Mouse (Mus musculus) megakaryocyte, embryonic 14.5 days (primary cell): ENCODE data around the gene Cenpb. TPM values are rescaled to one million over a fixed set of nuclear protein-coding genes. Genes with fewer than 3 reads are reported as not detected.

ENCODE experiments used
- H3K27me3 ChIP-seq: replicated peaks from 2 replicates; pipeline ENCODE3; 2012; ENCODE audit warnings: inconsistent platforms
- H3K36me3 ChIP-seq: replicated peaks from 2 replicates; pipeline ENCODE3; 2012; ENCODE audit warnings: low read length, inconsistent platforms, mixed read lengths
- H3K4me1 ChIP-seq: 2 replicates; pipeline ENCODE4 v1.6.1; 2012; ENCODE audit warnings: inconsistent platforms
- H3K4me3 ChIP-seq: replicated peaks from 2 replicates; pipeline ENCODE3; 2012; ENCODE audit warnings: moderate library complexity, mild to moderate bottlenecking, inconsistent platforms
- H3K9me3 ChIP-seq: 2 replicates; pipeline ENCODE4 v1.6.1; 2012; ENCODE audit warnings: inconsistent platforms
- FLI1 ChIP-seq: IDR thresholded peaks from 2 replicates; pipeline ENCODE4 v1.6.1; 2012; ENCODE audit warnings: low read length, inconsistent platforms, mixed read lengths
- GATA1 ChIP-seq: IDR thresholded peaks from 3 replicates; pipeline ENCODE4 v1.6.1; 2012; ENCODE audit warnings: mixed read lengths, low read length, inconsistent platforms, borderline replicate concordance
- polyA plus RNA-seq: library from polyadenylated mRNA; stranded (reverse); fragments of >175 nt; gene quantifications from 2 replicates; pipeline ENCODE4 v1.2.3, GENCODE M21; 2012; ENCODE audit warnings: low replicate concordance; ENCODE audit not compliant: insufficient read depth

Gene Cenpb
- polyA plus RNA-seq, 1 experiment: 147 TPM

GRCm38 (mm10) chr2:131201262-131201661, 21.4 kb upstream of the Cenpb start:
- Histone ChIP-seq H3K4me1 (peaks cover 28% of the 10 kb centered on the region), H3K9me3 (peaks cover 13% of the 10 kb centered on the region), H3K27me3 (peaks cover 9% of the 10 kb centered on the region), H3K4me3 (no peak overlapping the region), H3K36me3 (peaks cover 56% of the 10 kb centered on the region)
- no peak for TF ChIP-seq GATA1
- TF ChIP-seq FLI1: no peak

DNA sequence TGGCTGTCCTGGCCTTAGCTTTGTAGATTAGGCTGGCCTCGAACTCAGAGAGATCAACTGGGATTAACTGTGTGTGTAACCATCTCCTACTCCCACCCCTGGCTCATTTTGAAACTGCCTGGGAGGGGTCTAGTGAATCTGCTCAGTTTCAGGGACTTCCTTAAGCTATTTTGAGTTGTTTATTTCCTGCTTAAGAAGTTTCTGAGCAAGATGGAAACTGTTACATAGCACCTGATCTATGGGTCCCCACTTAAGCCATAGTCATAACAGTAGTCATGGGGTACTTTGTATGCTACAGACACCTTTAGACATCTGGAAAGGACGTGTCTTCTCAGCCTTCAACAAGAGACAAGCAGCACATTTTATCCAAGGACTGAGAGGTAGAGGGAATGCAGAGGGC, 20.8 kb upstream of the Cenpb start:
- peaks cover 7% of the 10 kb centered on the region for H3K27me3 ChIP-seq
- H3K4me3 ChIP-seq: no peak overlapping the region
- H3K4me1 ChIP-seq: peaks cover 22% of the 10 kb centered on the region
- TF ChIP-seq FLI1: no peak
- no peak for TF ChIP-seq GATA1
- peaks cover 61% of the 10 kb centered on the region for H3K36me3 ChIP-seq
- peaks cover 13% of the 10 kb centered on the region for H3K9me3 ChIP-seq

GRCm38 (mm10) chr2:131196606-131197316, 16.9 kb upstream of the Cenpb start:
- peaks cover 13% of the 10 kb centered on the region for H3K9me3 ChIP-seq
- peaks cover 7% of the 10 kb centered on the region; the same call in 1 of the 2 replicates for H3K4me1 ChIP-seq
- TF ChIP-seq FLI1 (no peak), GATA1 (no peak)
- H3K4me3 ChIP-seq: no peak overlapping the region
- H3K36me3 ChIP-seq: peaks cover 92% of the 10 kb centered on the region
- H3K27me3 ChIP-seq: no peaks in the 10 kb centered on the region

- peaks cover 73% of the 10 kb centered on the region for H3K36me3 ChIP-seq
These were observed 11.1 kb upstream of the Cenpb start for GRCm38 (mm10) chr2:131191005-131191390.

GRCm38 (mm10) chr2:131190344-131191004, 10.6 kb upstream of the Cenpb start:
- Histone ChIP-seq H3K4me1 (peaks cover 55% of the 10 kb centered on the region), H3K4me3 (peak overlapping the region; percentile 28), H3K36me3 (peaks cover 68% of the 10 kb centered on the region), H3K27me3 (no peaks in the 10 kb centered on the region), H3K9me3 (no peaks in the 10 kb centered on the region)
- TF ChIP-seq FLI1 (no peak), GATA1 (no peak)

More at GRCm38 (mm10) chr2:131191005-131191390, 11.1 kb upstream of the Cenpb start:
- TF ChIP-seq FLI1: no peak
- no peak for TF ChIP-seq GATA1
- Histone ChIP-seq H3K9me3 (no peaks in the 10 kb centered on the region), H3K27me3 (no peaks in the 10 kb centered on the region), H3K4me1 (peaks cover 49% of the 10 kb centered on the region), H3K4me3 (peak overlapping the region; percentile 28)

DNA sequence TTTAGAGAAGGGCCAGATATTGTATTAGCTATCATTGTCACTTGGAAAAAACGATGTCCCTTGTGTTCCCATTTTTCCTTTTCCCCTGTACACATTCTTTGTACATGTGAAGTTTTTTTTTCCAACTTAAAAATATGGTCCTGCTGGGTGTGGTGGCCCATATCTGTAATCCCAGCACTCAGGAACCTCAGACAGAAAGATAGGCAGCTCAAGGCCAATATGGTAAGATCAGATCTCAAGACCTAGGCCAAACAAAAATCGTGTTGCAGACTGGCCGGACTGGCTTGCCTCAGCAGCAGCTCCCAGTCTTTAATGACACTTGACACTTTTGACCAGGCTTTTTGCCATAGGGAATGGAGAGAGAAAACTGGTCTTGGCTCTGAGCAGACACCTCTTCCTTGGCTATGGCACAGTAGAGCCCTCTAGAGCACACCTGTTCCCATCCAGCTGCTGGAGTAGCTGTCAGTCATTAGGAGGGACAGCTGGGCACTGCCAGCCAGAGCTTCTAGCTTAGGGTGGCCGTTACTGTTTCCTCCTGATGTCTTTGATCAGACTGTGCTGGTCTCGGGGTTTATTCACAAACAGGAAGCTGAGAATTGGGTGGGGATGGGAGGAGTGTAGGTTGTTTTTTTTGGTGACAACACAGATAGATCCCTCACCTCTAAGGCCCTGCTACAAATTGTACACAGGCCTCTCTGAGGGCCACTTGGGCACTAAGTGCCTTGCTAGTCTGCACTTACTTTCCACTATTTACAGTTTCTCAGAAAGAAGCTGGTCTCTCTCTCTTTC, 9.8 kb upstream of the Cenpb start:
- H3K27me3 ChIP-seq: no peaks in the 10 kb centered on the region
- H3K9me3 ChIP-seq: no peaks in the 10 kb centered on the region
- no peak overlapping the region for H3K4me3 ChIP-seq
- peaks cover 55% of the 10 kb centered on the region for H3K4me1 ChIP-seq
- TF ChIP-seq FLI1: no peak
- no peak for TF ChIP-seq GATA1
- H3K36me3 ChIP-seq: peaks cover 60% of the 10 kb centered on the region

DNA sequence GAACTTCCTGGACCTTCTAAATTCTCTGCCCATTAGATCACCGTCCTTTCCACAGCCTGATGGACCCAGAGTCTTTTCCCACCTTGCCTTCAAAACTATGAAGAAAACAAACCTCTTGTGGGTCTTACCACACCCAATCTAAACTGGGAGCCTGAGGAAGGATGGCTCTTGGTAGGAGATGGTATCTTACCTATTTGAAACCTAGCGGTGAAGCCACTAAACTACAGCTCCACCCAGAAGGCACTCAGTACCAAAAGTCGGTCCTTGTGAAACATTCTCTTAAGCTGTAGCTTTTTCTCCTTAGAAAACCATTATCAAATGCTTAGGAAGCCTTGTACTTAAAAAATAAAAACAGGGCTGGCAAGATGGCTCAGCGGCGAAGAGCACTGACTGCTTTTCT, 8.4 kb upstream of the Cenpb start:
- H3K27me3 ChIP-seq: no peaks in the 10 kb centered on the region
- peaks cover 55% of the 10 kb centered on the region for H3K4me1 ChIP-seq
- no peaks in the 10 kb centered on the region for H3K9me3 ChIP-seq
- peaks cover 46% of the 10 kb centered on the region for H3K36me3 ChIP-seq
- no peak overlapping the region for H3K4me3 ChIP-seq
- no peak for TF ChIP-seq GATA1
- TF ChIP-seq FLI1: no peak

DNA sequence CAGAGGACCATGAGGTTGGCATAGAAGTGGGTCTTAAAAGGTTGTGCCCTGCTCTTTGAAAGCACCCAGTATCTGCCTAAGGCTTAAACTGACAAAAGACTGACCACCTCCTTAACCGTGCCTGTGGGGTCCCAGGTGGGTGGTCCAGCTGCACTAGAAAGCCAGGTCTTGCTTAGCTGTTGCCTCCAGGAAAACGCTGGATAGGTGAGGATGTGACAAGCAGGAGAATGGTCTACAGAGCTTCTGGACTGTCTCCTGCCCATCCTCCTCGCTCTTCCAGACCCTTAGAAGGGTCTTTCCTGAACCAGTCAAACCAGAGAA, 7.7 kb upstream of the Cenpb start:
- TF ChIP-seq FLI1: no peak
- TF ChIP-seq GATA1: no peak
- no peaks in the 10 kb centered on the region for H3K9me3 ChIP-seq
- no peaks in the 10 kb centered on the region for H3K27me3 ChIP-seq
- peaks cover 39% of the 10 kb centered on the region for H3K36me3 ChIP-seq
- peaks cover 55% of the 10 kb centered on the region for H3K4me1 ChIP-seq
- H3K4me3 ChIP-seq: peak overlapping the region; percentile 97

GRCm38 (mm10) chr2:131186771-131187601, 7.1 kb upstream of the Cenpb start, which contains the start of the genes Cdc25b and Spef1:
Gene Cdc25b (plus strand): TSS chr2:131186949.
Gene Spef1 (minus strand): TSS chr2:131187282.
- peaks cover 36% of the 10 kb centered on the region for H3K36me3 ChIP-seq
- no peaks in the 10 kb centered on the region for H3K27me3 ChIP-seq
- H3K9me3 ChIP-seq: no peaks in the 10 kb centered on the region
- TF ChIP-seq FLI1: no peak
- no peak for TF ChIP-seq GATA1
- H3K4me1 ChIP-seq: peaks cover 55% of the 10 kb centered on the region
- peak within 1 kb of the TSS; percentile 97 for H3K4me3 ChIP-seq
